Mouse (Mus musculus) gastrocnemius, adult 18-20 months (tissue): Measurements from ENCODE around the gene Gys1. TPM values are rescaled to one million over a fixed set of nuclear protein-coding genes. Genes with fewer than 3 reads are reported as not detected.
"Not testable (repeated sequence)": the region's sequence is repeated elsewhere in the genome, so short reads cannot be mapped to it uniquely, and the experiment has no call there.

Source experiments
- DNase-seq: peaks from one replicate; pipeline ENCODE4 v3.0.0; 2021; ENCODE audit warnings: low spot score
- total RNA-seq, 2 experiments: library from RNA; stranded (reverse); gene quantifications; 2 replicates each; pipeline ENCODE4 v1.2.3; 2021

Gys1 gene
- total RNA-seq, 2 experiments from 2014 or later: 321 to 326 TPM

GRCm38 (mm10) chr7:45476453-45476852 is 41.8 kb downstream of the Gys1 start:
- DNase-seq: no peak

- DNase-seq: peak; percentile 78
Measured at GRCm38 (mm10) chr7:45477003-45477402, 42.4 kb downstream of the Gys1 start.

- no peak for DNase-seq
Measured at GRCm38 (mm10) chr7:45478774-45479173, 44.1 kb downstream of the Gys1 start.

GRCm38 (mm10) chr7:45480310-45480709 is 45.7 kb downstream of the Gys1 start:
- not testable (repeated sequence) for DNase-seq

GRCm38 (mm10) chr7:45481374-45481927 is 46.8 kb downstream of the Gys1 start, which contains the start of gene Tulp2:
Tulp2 (plus strand) TSS chr7:45481877.
- peak; percentile 76 for DNase-seq

GRCm38 (mm10) chr7:45482166-45482565 is 47.5 kb downstream of the Gys1 start:
- DNase-seq: no peak

GRCm38 (mm10) chr7:45484985-45485384 is 50.3 kb downstream of the Gys1 start:
- not testable (repeated sequence) for DNase-seq

- no peak for DNase-seq
Measured at GRCm38 (mm10) chr7:45486158-45486557, 51.5 kb downstream of the Gys1 start.

GRCm38 (mm10) chr7:45486761-45487415 is 52.2 kb downstream of the Gys1 start, which contains the start of gene Gm45808:
Gm45808 (minus strand) TSS chr7:45486811.
- no peak for DNase-seq

GRCm38 (mm10) chr7:45487861-45488292 is 53.2 kb downstream of the Gys1 start:
- no peak for DNase-seq

- DNase-seq: peak; percentile 82
Measured at GRCm38 (mm10) chr7:45488293-45489204, 53.9 kb downstream of the Gys1 start, which contains the start of gene Dhdh. Dhdh (minus strand) TSS chr7:45488805.

- no peak for DNase-seq
Measured at GRCm38 (mm10) chr7:45489578-45489977, 54.9 kb downstream of the Gys1 start.

GRCm38 (mm10) chr7:45490822-45491221 is 56.2 kb downstream of the Gys1 start:
- no peak for DNase-seq

GRCm38 (mm10) chr7:45491264-45491663 is 56.6 kb downstream of the Gys1 start:
- DNase-seq: no peak

- no peak for DNase-seq
Measured at GRCm38 (mm10) chr7:45492225-45492844, 57.7 kb downstream of the Gys1 start.

GRCm38 (mm10) chr7:45492951-45493350 is 58.3 kb downstream of the Gys1 start:
- peak; percentile 79 for DNase-seq

- DNase-seq: no peak
Measured at GRCm38 (mm10) chr7:45494548-45494947, 59.9 kb downstream of the Gys1 start.

GRCm38 (mm10) chr7:45498427-45498826 is 63.8 kb downstream of the Gys1 start:
- no peak for DNase-seq
